Mouse (Mus musculus): ENCODE results near the gene Timp3. TPM values are rescaled to one million over a fixed set of nuclear protein-coding genes. Genes with fewer than 3 reads are reported as not detected.

The Timp3 gene
- under 1 TPM; 0.55 to 0.85 TPM for total RNA-seq (2023)

GRCm38 (mm10) chr10:86300293-86301116, at the start of gene Timp3:
Timp3 (plus strand) TSS chr10:86300372.

Other genes starting within 250 kb of the Timp3 start
- gene Syn3, start 198.5 kb downstream of the Timp3 start, total RNA-seq (2023), result not detected